Mouse (Mus musculus): ENCODE data around the gene Cd2. TPM values are rescaled to one million over a fixed set of nuclear protein-coding genes. Genes with fewer than 3 reads are reported as not detected.

Cd2 gene
- polyA plus RNA-seq, 1 experiment from 2014 or later, result not detected

DNA sequence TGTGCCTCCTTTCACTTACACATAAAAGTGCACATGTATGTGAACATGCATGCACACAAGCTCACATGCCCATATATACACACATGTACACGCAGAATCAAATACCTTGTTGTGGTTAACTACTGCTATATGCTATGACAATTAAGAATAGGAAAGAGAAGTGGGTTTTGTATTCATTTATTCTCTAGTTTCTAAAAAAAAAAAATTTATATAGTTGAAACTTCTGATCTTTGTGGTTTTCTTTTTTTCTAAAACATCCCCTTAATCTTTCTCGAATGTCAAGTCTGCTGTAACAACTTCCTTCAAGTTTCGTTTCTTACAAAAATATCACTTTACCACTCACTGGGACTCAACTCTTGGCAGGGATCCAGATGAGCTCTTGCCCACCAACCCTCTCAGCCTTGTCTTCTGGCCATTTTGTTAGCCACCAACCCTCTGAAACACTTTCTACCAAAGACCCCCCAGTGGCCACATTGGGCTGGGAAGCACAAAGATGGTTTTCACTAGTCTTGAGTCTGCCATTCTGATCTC is 22.1 kb downstream of the Cd2 start:
- no peaks in the 10 kb centered on the region for H3K27me3 ChIP-seq
- ATAC-seq (ENCODE audit: low FRiP score, low read depth), result no peak
- no peak overlapping the region for H3K9ac ChIP-seq
- no peaks in the 10 kb centered on the region for H3K9me3 ChIP-seq
- no peak overlapping the region for H3K27ac ChIP-seq
- H3K36me3 ChIP-seq, result no peaks in the 10 kb centered on the region
- H3K4me1 ChIP-seq, result no peaks in the 10 kb centered on the region
- H3K4me3 ChIP-seq, result no peak overlapping the region
- WGBS, result 65% methylated on average over 3 of the region's 3 CpGs
- no peak overlapping the region for H3K4me2 ChIP-seq (replicated peaks)

DNA sequence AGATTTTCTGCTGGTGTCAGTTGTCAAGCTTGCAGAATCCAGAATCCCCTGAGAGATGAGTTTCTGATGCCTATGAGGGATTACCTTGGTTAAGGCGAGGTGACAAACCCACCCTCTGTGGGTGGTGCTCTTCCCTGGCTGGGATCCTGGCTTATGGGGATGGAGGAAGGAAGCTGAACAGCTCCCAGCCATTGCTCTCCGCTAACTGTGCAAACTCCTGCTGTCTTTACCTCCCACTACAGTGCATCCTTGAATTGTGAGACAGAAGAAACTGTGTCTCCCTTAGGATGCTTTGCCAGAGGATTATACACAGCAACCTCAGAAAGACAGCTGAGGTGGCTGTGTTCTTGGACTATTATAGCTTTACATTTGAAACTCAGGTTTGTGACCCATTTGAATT is 28.8 kb downstream of the Cd2 start:
- Histone ChIP-seq H3K4me3 (no peak overlapping the region), H3K4me2 (replicated peaks) (no peak overlapping the region), H3K27ac (no peak overlapping the region), H3K9ac (no peak overlapping the region), H3K9me3 (0 out of 2 replicates have a peak, but pooled peaks cover 5% of the 10 kb centered on the region), H3K36me3 (no peaks in the 10 kb centered on the region), H3K27me3 (no peaks in the 10 kb centered on the region), H3K4me1 (no peaks in the 10 kb centered on the region)
- 55% methylated on average over 2 of the region's 2 CpGs for WGBS
- no peak for ATAC-seq (ENCODE audit: low FRiP score, low read depth)

DNA sequence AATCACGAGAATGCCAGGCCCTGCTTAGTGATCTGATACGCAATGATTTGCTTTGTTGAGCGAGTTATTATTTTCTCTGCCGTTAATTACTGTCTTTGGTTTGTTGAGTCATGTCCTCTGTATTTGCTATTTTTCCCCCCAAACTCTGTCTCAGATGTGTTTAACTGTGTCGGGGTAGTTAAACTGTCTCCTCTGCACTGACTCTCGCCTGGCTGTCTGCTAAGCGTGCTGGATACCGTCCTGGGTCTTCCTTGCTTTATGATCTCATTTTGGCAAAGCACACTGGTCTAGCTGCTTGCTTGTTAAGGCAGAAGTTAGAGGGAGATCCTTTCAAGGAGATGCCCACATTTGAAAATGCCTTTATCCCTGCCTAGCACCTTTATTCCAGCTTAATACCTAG is 31.6 kb downstream of the Cd2 start:
- WGBS, result 76% methylated on average over 8 of the region's 8 CpGs
- no peak for ATAC-seq (ENCODE audit: low FRiP score, low read depth)
- no peak overlapping the region for H3K9ac ChIP-seq
- H3K9me3 ChIP-seq, result 0 out of 2 replicates have a peak, but pooled peaks cover 5% of the 10 kb centered on the region
- H3K4me3 ChIP-seq, result no peak overlapping the region
- H3K27ac ChIP-seq, result no peak overlapping the region
- no peaks in the 10 kb centered on the region for H3K4me1 ChIP-seq
- H3K27me3 ChIP-seq, result no peaks in the 10 kb centered on the region
- H3K36me3 ChIP-seq, result no peaks in the 10 kb centered on the region
- no peak overlapping the region for H3K4me2 ChIP-seq (replicated peaks)

DNA sequence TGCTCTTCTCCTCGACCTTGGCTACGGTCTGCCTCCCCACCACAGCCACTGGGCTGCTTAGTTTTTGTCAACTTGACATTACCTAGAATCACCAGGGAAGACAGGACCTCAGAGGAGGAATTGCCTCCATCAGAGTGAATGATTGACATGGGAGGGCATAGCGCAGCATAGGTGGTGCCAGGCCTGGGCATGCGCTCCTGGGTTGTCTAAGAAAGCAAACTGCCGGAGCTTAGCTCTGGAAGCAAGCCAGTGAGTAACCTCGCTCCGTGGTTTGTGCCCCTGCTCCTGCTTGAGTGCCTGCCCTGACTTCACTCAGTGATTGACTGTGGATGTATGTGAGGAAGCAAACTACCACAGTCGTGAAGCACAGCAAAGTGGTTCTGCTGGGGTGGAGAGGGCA is 35.6 kb downstream of the Cd2 start:
- no peak for ATAC-seq (ENCODE audit: low FRiP score, low read depth)
- H3K36me3 ChIP-seq, result no peaks in the 10 kb centered on the region
- H3K27me3 ChIP-seq, result no peaks in the 10 kb centered on the region
- no peak overlapping the region for H3K9ac ChIP-seq
- no peaks in the 10 kb centered on the region for H3K4me1 ChIP-seq
- WGBS, result 80% methylated on average over 8 of the region's 8 CpGs
- no peak overlapping the region for H3K27ac ChIP-seq
- no peak overlapping the region for H3K4me2 ChIP-seq (replicated peaks)
- 0 out of 2 replicates have a peak, but pooled peaks cover 5% of the 10 kb centered on the region for H3K9me3 ChIP-seq
- H3K4me3 ChIP-seq, result no peak overlapping the region

DNA sequence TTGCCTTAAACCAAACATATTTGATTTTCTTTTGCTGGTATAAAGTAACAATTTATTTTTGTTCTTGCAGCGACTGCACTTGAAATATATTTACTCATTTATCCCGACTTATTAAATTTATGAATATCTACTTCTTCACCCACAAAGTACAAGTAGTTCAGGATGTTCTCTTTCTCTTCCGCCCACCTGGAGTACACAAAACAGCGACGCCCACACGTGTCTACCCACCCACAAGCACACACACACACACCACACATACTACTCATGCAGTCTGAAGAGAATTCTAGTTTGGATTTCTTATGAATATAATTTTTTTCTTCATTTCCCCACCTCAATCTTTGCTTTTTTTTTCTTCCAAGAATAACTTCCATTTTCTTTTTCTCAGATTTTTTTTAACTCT is 37.9 kb downstream of the Cd2 start:
- Histone ChIP-seq H3K4me1 (no peaks in the 10 kb centered on the region), H3K4me2 (replicated peaks) (no peak overlapping the region), H3K9me3 (no peaks in the 10 kb centered on the region), H3K4me3 (no peak overlapping the region), H3K27ac (no peak overlapping the region), H3K36me3 (no peaks in the 10 kb centered on the region), H3K27me3 (no peaks in the 10 kb centered on the region), H3K9ac (no peak overlapping the region)
- ATAC-seq (ENCODE audit: low FRiP score, low read depth), result no peak
- 88% methylated on average over 6 of the region's 6 CpGs for WGBS

DNA sequence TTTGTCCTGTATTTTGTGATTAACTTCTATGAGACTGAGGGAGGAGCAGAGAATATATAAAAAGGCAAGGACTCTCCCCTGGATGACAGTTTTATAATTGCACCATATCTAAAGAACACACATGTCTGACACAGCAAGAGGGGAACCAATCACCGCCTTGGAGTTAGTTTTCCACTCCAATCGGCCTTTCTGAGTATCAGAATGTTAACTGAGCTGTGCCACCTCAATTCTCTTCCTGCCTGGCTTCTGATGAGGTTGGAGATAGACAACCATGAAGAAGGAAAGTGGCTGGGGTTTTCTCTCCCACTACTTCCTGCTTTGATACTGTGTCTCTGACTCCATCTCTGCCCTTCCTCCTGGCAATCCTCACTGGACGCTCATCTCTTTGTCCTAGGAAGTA is 42.5 kb downstream of the Cd2 start:
- Histone ChIP-seq H3K9me3 (no peaks in the 10 kb centered on the region), H3K4me1 (no peaks in the 10 kb centered on the region), H3K27me3 (no peaks in the 10 kb centered on the region), H3K4me2 (replicated peaks) (no peak overlapping the region), H3K36me3 (no peaks in the 10 kb centered on the region), H3K27ac (no peak overlapping the region), H3K4me3 (no peak overlapping the region), H3K9ac (no peak overlapping the region)
- no peak for ATAC-seq (ENCODE audit: low FRiP score, low read depth)
- 82% methylated on average over 3 of the region's 3 CpGs for WGBS

DNA sequence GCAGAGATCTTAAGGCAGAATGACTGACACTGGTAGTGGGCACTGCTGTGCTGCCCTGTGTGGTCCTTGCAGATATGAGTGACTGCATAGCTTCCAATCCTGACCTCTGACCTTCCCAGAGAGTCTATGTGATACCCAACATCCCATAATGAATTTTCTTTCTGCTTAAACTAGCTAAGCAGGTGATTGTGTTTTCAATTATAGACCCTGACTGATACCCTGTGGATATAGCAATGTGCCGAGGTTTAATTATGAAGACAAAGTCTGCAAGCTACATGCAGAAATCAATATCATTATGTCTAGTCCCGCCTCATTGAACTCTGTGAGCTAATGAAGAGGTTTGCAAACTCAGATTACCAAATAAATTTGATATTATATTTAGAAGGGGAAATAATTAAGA is 44.7 kb downstream of the Cd2 start:
- WGBS, result 65% methylated on average over 2 of the region's 2 CpGs
- Histone ChIP-seq H3K36me3 (no peaks in the 10 kb centered on the region), H3K9me3 (no peaks in the 10 kb centered on the region), H3K4me3 (no peak overlapping the region), H3K4me2 (replicated peaks) (no peak overlapping the region), H3K9ac (no peak overlapping the region), H3K27me3 (no peaks in the 10 kb centered on the region), H3K4me1 (0 out of 2 replicates have a peak, but pooled peaks cover 5% of the 10 kb centered on the region), H3K27ac (no peak overlapping the region)
- ATAC-seq (ENCODE audit: low FRiP score, low read depth), result no peak

DNA sequence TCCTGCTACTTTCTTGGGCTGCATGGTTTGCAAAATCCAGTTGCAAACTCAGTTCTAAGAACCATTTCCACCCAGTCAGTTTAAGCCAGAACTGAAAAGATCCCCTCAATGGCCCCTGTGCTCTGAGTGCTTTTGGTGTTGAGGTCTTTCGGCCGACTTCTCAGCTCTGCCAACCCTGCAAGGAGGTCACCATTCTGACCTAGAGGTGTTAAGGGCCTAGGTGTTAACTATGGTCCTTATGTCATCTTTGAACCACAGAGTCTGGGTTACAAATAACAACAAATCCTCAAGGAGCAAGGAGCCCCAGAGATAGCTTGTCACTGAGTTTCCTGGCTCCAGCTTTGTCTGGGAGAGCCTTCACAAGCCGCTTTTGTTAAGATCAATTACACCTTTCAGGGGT is 45.9 kb downstream of the Cd2 start:
- no peaks in the 10 kb centered on the region for H3K27me3 ChIP-seq
- H3K9ac ChIP-seq, result no peak overlapping the region
- H3K4me1 ChIP-seq, result peaks cover 15% of the 10 kb centered on the region
- no peak overlapping the region for H3K4me3 ChIP-seq
- H3K27ac ChIP-seq, result no peak overlapping the region
- ATAC-seq (ENCODE audit: low FRiP score, low read depth), result no peak
- no peak overlapping the region for H3K4me2 ChIP-seq (replicated peaks)
- no peaks in the 10 kb centered on the region for H3K9me3 ChIP-seq
- H3K36me3 ChIP-seq, result no peaks in the 10 kb centered on the region
- 36% methylated on average over 3 of the region's 3 CpGs for WGBS

DNA sequence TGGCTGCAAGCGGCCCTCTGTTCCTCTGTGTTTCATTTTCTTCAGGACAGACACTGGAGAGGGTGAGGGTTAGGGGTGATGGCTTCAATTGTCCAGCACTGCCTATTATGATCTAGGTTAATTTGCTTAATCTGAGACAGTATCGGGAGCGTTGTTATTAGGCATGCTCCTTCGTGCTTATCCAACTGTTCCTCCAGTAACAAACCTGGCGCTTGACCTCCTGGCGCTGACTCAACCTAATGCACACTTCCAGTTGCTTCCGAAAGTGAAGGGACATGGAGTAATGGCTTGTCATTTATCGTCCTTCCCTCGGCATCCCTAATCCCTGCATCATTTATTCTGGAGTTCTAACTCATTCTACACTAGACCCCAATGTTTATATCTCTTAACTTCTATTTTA is 46.9 kb downstream of the Cd2 start:
- Histone ChIP-seq H3K9me3 (no peaks in the 10 kb centered on the region), H3K9ac (no peak overlapping the region), H3K4me2 (replicated peaks) (no peak overlapping the region), H3K27me3 (no peaks in the 10 kb centered on the region), H3K36me3 (no peaks in the 10 kb centered on the region), H3K4me3 (no peak overlapping the region), H3K27ac (no peak overlapping the region), H3K4me1 (peaks cover 22% of the 10 kb centered on the region)
- no peak for ATAC-seq (ENCODE audit: low FRiP score, low read depth)
- WGBS, result 76% methylated on average over 9 of the region's 9 CpGs

DNA sequence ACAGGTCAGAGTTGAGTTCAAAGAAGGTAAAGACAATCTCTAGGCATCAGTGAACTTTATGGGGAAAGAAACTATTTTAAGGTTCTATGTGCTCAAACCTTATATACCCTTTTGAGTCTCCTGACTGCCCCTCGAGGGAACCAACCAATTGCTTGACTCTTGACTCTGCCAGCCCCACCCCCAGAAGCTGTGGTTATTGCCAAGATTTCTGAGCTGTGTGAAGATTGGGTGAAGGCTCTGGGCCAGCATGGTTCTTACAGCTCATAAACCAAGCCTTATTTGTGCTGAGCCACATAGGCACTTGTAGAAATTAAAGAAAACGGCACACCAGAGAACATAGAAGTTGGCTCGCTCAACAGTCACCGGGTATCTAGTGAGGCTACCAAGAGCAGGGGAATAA is 48.5 kb downstream of the Cd2 start:
- no peak for ATAC-seq (ENCODE audit: low FRiP score, low read depth)
- Histone ChIP-seq H3K4me3 (no peak overlapping the region), H3K4me2 (replicated peaks) (no peak overlapping the region), H3K9me3 (no peaks in the 10 kb centered on the region), H3K9ac (no peak overlapping the region), H3K4me1 (peaks cover 22% of the 10 kb centered on the region), H3K27ac (no peak overlapping the region), H3K36me3 (no peaks in the 10 kb centered on the region), H3K27me3 (no peaks in the 10 kb centered on the region)
- WGBS, result 72% methylated on average over 4 of the region's 4 CpGs

DNA sequence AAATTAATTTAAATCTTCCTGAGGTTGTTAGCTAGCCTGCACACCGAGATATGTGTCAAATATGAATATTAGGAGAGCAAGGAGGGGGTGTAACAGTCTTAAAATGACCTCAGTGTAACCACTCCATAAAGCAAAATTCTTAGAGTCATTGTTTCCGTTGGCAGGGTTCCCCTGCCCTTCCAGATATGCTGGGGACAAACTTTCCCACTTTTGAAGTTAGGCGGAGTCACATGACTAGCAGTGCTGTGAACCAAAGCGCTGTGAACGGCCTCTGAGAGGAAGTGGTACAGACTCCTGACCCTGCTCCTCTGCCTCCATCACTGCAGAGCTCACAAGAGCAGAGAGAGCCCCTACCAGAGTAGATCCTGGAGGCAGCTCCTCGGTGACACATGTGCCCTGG is 49.0 kb downstream of the Cd2 start:
- Histone ChIP-seq H3K36me3 (no peaks in the 10 kb centered on the region), H3K27ac (no peak overlapping the region), H3K9ac (no peak overlapping the region), H3K4me3 (no peak overlapping the region), H3K27me3 (no peaks in the 10 kb centered on the region), H3K4me2 (replicated peaks) (no peak overlapping the region), H3K9me3 (no peaks in the 10 kb centered on the region), H3K4me1 (peaks cover 22% of the 10 kb centered on the region)
- 88% methylated on average over 6 of the region's 6 CpGs for WGBS
- ATAC-seq (ENCODE audit: low FRiP score, low read depth), result no peak

DNA sequence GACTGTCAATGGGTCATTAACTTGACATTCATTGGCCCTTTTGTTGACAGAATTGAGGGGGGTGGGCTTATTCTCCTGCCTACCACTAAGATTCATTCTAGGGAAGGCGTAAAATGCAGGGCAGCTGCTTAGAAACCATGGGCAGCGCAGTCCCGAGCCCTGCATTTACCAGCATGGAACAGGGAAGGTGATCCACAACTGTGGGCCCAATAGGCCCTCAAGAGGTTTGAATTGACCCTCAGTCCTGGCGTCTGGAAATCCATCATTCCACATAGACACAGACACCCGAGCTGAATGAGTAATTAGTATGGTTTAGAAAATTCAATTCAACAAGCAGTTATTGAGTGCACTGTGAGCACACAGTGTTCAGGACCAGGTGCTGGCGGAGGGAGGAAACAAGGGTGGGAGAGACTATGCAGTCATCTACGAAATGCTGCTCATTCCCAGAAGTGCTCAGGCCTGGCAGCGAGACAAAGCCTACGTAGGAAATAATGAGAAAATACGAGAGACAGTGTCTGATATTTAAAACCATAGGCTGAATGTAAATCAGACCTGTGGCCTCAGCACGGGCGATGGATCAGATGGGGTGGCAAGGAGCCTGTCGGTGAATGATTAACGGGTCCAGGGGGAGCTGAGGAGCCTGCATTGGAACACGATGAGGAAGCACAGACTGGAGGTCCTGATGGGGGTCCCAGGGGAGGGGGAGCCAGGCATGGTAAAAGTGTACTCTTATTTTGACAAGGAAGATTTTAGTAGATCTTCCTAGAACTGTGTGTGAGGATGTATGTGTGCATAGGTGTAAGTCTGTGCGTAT is 50.5 kb downstream of the Cd2 start:
- WGBS, result 37% methylated on average over 16 of the region's 16 CpGs
- no peaks in the 10 kb centered on the region for H3K9me3 ChIP-seq
- H3K9ac ChIP-seq, result no peak overlapping the region
- H3K4me2 ChIP-seq (replicated peaks), result no peak overlapping the region
- H3K27ac ChIP-seq, result no peak overlapping the region
- peaks cover 28% of the 10 kb centered on the region for H3K4me1 ChIP-seq
- no peaks in the 10 kb centered on the region for H3K36me3 ChIP-seq
- no peaks in the 10 kb centered on the region for H3K27me3 ChIP-seq
- no peak; the same call in 1 of the 2 replicates for ATAC-seq (ENCODE audit: low FRiP score, low read depth)
- H3K4me3 ChIP-seq, result no peak overlapping the region

DNA sequence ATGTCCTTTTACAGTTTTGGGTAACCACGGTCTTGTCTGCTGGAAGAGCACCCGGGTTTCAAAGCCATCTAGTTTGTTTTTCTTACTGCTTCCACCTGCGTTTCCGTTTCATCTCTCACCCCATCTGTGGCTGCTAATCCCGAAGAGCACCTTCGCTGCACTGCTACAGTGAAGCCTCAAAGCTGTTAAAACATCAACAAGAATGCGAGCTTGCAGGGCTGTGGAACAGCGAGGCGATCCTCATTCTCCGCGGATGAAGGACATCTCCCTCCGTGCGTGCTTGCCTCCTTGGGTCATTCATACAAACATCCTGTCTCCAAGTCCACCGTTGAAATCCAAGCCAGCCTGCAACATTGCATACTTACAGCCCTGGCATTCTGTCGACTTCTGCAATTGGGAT is 51.5 kb downstream of the Cd2 start:
- H3K4me1 ChIP-seq, result peaks cover 28% of the 10 kb centered on the region
- H3K9ac ChIP-seq, result no peak overlapping the region
- ATAC-seq (ENCODE audit: low FRiP score, low read depth), result no peak
- WGBS, result 42% methylated on average over 15 of the region's 15 CpGs
- no peak overlapping the region for H3K4me3 ChIP-seq
- no peaks in the 10 kb centered on the region for H3K27me3 ChIP-seq
- H3K27ac ChIP-seq, result no peak overlapping the region
- no peaks in the 10 kb centered on the region for H3K9me3 ChIP-seq
- H3K4me2 ChIP-seq (replicated peaks), result no peak overlapping the region
- H3K36me3 ChIP-seq, result no peaks in the 10 kb centered on the region
